Mouse (Mus musculus) brain, embryonic 14.5 days (tissue): ENCODE data around the gene Cntln. TPM values are rescaled to one million over a fixed set of nuclear protein-coding genes. Genes with fewer than 3 reads are reported as not detected.
A peak's percentile ranks its signal among the peaks of the same experiment; 100 is the strongest.

ENCODE experiments used
- DNase-seq: peaks from one replicate; pipeline ENCODE4 v3.0.0-alpha.2; 2011; ENCODE audit warnings: low read depth
- CTCF ChIP-seq: fragments of 200-500 bp; IDR thresholded peaks from 2 replicates; pipeline ENCODE4 v1.5.1; 2012; ENCODE audit warnings: inconsistent platforms, mild to moderate bottlenecking, moderate library complexity, borderline replicate concordance; ENCODE audit not compliant: insufficient read depth, insufficient read length; ENCODE audit errors: extremely low read depth
- POLR2A ChIP-seq: fragments of 200-500 bp; IDR thresholded peaks from 2 replicates; pipeline ENCODE4 v1.6.1; 2012; ENCODE audit warnings: mild to moderate bottlenecking, inconsistent platforms, borderline replicate concordance; ENCODE audit not compliant: poor library complexity, insufficient read depth, insufficient read length, severe bottlenecking; ENCODE audit errors: extremely low read depth
- polyA plus RNA-seq: library from polyadenylated mRNA; depleted of rRNA; stranded (reverse); fragments of >200 nt; gene quantifications from 2 replicates; pipeline ENCODE4 v1.2.3, GENCODE M21; 2012

The Cntln gene
- polyA plus RNA-seq, 1 experiment, result 9.7 TPM

DNA sequence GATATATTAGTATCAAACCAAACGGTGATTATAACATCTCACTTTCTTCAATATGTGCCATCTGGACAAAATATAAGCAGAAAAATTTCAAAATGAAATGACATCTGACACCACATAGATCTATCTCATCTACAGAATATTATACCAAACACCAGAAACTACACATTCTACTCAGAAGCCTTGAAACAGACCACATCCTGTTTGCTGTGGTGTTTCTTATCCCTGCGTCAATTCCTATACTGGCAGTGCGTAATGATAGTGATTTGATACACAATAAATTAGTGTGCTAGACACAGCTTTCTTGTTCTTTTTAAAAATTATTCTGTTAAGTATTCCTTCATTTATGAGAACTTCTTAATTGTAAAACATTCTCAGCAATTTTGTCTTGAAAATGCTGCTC lies 62.3 kb downstream of the Cntln start:
- TF ChIP-seq POLR2A (no peak), CTCF (no peak)
- no peak for DNase-seq

DNA sequence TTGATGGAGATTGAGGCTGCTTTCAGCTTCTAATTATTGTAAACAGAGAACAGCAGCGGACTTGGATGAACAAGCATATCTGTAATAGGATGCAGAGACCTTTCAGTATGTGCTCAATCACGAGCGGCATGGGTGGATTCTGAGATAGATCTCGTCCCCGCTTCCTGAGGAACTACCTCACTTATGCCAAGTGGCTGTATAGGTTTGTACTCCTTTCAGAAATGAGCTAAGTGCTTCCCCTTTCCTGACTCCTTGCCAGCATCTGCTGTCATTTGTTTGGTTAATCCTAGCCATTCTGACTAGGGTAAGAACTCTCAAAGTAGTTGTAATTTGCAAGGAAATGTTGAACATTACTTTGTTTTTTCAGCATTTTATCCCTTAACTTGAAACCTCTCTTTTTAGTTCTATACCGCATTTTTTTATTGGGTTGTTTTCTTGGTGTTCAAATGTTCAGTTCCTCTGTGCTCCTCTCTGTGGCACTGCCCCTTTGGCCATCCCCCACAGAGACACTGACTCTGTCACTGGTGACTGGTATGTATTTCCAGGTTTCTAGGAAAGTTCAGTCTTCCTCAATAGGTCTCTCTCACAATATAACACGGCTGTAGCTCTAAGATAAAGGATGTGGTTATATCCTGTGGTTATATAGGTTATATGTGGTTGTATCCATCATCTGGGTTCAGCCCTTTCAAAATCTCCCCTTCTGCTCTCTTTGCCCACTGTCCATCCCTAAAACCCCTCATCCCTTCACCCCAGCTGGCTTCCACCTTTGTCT lies 93.0 kb downstream of the Cntln start:
- peak; percentile 15 for DNase-seq
- TF ChIP-seq POLR2A (no peak), CTCF (no peak)

DNA sequence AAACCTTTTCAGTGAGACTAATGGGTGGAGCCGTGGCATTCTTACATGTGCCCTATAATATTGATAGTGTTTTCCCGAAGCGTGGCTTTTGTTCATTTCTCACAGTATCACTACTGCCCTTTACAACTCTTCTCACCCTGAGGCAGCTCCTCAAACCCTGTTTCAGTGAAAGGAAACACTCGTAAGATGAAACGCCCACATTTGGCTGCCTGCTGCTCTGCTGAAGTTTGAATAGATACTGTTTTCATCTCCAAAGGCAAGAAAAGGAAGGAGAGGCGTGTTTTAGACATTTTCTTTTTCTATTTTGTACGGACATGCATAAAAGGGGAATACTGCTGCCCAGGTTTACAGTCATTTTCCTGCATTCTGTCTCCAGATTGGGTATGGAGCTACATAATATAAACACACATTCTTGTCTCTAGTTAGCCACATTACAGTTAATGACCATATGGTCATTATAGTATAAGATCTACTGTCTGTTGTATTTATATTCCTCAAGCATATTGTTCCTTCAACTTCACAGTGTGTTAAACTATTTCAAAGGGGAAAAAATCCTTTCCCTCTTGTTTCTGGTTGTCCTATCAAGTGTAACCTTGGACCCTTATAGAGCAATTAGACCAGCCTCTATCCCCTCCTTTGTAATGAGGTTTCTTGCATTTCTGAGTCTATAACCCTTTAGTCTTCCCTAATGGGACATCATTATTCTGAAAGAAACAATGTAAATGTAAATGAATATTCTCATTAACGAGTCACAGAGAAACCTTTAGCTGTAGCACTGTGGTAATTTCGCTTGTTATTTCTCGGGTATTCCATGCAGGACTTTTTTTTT lies 111.6 kb downstream of the Cntln start:
- DNase-seq, result peak; percentile 77
- TF ChIP-seq CTCF, result no peak
- no peak for TF ChIP-seq POLR2A

DNA sequence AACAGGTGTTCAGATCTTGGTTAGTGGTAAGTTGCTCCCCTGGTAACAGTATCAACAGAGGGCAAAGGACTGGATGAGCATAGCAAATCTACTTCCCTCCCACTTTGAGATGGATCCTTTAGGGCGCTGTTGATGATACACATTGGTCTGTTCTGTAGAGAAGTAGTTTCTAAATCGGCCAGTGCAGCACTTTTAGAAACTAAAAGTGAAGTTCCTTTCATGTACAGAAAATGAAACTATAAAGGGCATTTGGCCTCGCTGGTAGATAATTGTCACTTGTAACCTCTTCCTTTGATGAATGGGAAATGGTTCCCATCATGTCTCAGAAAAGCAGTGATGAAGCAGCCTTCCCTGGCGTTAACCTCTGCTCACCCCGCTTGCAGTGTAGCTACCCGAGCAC lies 121.5 kb downstream of the Cntln start:
- TF ChIP-seq POLR2A, result no peak
- no peak for TF ChIP-seq CTCF
- DNase-seq, result no peak

- no peak for TF ChIP-seq POLR2A
- no peak for TF ChIP-seq CTCF
- peak; percentile 81 for DNase-seq
These were observed 122.7 kb downstream of the Cntln start for GRCm38 (mm10) chr4:85006789-85007188.

- DNase-seq, result no peak
- no peak for TF ChIP-seq POLR2A
- TF ChIP-seq CTCF, result no peak
These were observed 126.7 kb downstream of the Cntln start for GRCm38 (mm10) chr4:85010846-85011245.

DNA sequence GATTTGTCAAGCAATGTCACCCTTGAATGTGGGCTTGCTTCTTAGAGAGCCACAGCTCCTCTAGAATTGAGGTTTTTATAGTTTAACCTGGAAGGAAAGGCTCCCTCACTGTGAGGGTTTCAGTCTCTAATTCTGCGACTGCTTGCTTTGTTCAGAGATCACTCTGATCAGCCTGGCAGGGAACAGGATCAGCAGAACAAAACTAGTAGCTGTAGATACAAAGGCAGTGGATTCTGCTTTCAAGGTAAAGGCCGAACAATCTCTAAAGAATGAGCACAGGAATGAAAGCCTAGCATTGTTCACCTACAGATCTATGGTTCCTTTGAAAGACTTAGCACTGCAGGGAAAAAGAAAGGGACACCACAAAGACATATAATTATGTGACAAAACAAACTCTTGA lies 161.6 kb downstream of the Cntln start:
- DNase-seq, result peak; percentile 71

DNA sequence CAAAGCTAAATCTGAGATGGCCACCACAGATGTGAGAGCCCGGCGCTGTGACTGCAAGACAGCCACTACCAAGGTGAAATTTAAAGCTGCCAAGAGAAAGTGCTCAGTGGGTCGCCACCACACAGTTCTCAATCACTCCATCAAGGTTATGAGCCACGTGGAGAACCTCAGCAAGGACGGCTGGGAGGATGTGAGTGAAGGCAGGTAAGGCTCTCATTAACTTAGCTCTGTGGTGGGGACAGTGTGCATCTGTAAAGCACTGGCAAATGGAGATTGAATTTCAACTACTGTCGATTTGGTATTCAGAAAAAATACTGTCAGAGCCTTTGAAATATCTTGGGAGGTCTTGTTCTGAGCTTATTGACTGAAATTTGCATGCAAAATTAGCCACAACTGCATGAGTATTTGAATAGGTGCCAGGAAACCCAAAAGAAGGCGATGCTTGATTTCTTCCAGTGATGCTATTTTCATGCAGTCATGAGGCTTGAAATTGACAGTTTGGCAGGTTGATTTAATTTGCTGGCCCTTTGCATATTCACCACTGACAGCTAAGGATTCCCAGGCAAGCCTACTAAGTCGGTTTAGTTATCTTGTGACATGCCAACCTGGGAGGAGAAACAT lies 165.9 kb downstream of the Cntln start:
- peak; percentile 77 for DNase-seq
- no peak for TF ChIP-seq CTCF
- TF ChIP-seq POLR2A, result no peak

More for the DNA sequence above, 161.6 kb downstream of the Cntln start:
- no peak for TF ChIP-seq CTCF

DNA sequence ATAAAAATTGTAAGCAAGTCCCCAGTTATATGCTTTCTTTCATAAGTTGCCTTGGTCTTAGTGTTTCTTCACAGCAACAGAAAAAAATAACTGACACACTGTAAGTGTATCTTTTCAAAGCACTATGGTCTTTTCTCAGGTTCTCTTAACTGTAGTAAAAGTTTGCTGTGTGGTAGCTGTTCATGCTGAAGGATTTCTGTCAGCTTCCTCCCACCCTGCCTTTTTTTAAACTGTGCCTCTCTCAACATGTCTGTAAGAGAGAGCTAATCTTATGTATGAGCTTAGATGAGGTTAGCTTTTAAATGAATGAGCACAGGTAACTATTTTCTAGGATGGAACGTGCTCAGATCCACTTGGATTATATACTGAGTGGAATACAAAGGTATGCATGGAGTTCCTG lies 170.5 kb downstream of the Cntln start:
- TF ChIP-seq CTCF (no peak), POLR2A (no peak)
- DNase-seq, result no peak

GRCm38 (mm10) chr4:85059598-85059997 lies 175.5 kb downstream of the Cntln start:
- DNase-seq, result no peak

GRCm38 (mm10) chr4:85061676-85062075 lies 177.6 kb downstream of the Cntln start:
- DNase-seq, result no peak
- TF ChIP-seq POLR2A (no peak), CTCF (no peak)

More at GRCm38 (mm10) chr4:85059598-85059997, 175.5 kb downstream of the Cntln start:
- TF ChIP-seq CTCF, result no peak
- TF ChIP-seq POLR2A, result no peak

- no peak for TF ChIP-seq CTCF
- TF ChIP-seq POLR2A, result no peak
- DNase-seq, result no peak
These were observed 211.9 kb downstream of the Cntln start for GRCm38 (mm10) chr4:85096033-85096432.

DNA sequence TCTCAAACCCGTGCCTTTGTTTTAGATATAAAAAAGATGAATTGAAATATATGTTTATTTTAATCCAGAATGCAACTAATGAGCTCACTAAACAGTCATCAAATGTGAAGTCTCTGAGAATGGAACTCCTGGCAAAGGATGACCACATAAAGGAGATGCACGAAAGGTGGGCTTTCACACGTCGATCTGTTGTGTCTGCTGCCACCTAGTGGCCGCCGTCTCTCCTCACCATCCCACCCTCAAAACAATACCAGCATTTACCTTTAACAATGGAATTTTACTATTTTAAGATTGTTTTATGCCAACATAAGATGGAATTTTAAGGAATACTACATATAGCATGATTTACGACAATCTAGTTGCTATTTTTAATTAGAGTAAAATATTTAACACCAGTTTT lies 212.6 kb downstream of the Cntln start:
- DNase-seq, result peak; percentile 90
- TF ChIP-seq POLR2A (no peak), CTCF (peak; percentile 96)
